Mouse (Mus musculus) kidney, adult 9 months (tissue): Measurements from ENCODE around the gene Gm47955.
A peak's percentile ranks its signal among the peaks of the same experiment; 100 is the strongest.
"Not testable (repeated sequence)": the region's sequence is repeated elsewhere in the genome, so short reads cannot be mapped to it uniquely, and the experiment has no call there.

Experiments used
- DNase-seq: peaks from one replicate; pipeline ENCODE4 v3.0.0; 2022

Gene Gm47955

DNA sequence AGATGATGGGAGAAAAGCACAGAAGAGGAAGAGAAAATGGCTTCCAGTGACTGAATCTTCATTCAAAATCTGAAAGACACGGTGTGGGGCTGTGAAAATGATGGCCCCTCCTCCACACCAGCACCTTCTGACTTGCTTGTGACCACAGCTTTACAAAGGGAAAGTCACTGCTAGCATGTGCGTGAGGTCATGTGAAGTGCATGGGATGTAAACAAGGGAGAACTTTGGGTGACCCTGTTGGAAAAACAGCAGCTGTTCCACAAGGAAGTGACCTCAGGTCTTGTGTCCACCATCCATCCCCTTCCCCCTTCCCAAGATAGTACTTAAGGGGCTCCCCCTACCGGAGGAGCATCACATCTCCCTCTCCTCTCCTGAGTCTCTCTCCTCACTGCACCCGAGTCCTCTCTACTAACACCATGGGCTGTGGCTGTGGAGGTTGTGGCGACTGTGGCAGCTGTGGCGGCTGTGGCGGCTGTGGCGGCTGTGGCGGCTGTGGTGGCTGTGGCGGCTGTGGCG, at the start of gene Gm47955:
Gene Gm47955, plus strand, starts transcription at position 417 of the 516 bp plus-strand sequence.
- no peak for DNase-seq

DNA sequence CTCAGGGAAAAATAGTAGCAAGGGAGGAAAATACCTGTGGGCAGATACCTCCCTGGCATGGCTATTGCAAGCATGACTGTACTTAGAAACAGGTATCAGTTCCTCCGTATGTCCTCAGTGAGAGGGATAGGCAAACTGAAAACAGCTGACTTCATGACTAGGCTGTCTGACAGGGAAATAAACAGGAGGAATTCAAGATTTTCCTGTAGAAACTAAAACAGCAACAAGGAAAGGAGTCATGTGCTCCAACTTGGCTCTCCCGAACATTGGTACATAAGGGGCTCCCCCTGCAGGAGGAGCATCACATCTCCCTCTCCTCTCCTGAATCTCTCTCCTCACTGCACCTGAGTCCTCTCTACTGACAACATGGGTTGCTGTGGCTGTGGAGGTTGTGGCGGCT, 47.1 kb upstream of the Gm47955 start, which contains the start of gene A030005L19Rik:
Gene A030005L19Rik, plus strand, starts transcription at position 301 of the 400 bp plus-strand sequence.
- peak; percentile 24 for DNase-seq

DNA sequence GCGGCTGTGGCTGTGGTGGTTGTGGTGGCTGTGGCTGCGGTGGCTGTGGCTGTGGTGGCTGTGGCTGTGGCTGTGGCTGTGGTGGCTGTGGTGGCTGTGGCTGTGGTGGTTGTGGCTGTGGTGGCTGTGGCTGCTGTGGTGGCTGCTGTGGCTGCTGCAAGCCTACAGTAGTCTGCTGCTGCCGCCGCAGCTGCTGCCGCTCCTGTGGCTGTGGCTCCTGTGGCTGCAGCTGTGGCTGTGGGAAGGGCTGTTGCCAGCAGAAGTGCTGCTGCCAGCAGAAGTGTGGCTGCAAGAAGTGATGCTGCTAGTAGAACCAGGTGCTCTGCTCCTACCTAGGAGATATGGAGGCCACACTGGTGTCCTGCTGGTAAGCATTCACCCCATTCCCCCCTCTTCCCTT, 46.7 kb upstream of the Gm47955 start:
- not testable (repeated sequence) for DNase-seq

DNA sequence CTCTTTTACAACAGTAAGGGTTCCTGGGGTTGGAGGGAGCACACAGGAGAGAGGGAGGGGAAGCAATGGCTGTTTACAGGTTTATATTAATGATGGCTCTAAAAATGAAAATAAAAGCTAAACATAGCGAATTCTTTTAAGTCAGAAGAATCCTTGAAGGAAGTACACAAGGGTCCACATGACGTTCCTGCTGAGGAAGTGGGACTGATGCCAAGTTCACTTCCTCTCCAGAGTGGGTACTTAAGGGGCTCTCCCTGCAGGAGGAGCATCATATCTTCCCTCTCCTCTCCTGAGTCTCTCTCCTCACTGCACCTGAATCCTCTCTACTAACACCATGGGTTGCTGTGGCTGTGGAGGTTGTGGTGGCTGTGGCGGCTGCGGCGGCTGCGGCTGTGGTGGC, 35.4 kb upstream of the Gm47955 start, which contains the start of gene A030014E15Rik:
Gene A030014E15Rik, plus strand, starts transcription at position 268 of the 400 bp plus-strand sequence.
- no peak for DNase-seq

DNA sequence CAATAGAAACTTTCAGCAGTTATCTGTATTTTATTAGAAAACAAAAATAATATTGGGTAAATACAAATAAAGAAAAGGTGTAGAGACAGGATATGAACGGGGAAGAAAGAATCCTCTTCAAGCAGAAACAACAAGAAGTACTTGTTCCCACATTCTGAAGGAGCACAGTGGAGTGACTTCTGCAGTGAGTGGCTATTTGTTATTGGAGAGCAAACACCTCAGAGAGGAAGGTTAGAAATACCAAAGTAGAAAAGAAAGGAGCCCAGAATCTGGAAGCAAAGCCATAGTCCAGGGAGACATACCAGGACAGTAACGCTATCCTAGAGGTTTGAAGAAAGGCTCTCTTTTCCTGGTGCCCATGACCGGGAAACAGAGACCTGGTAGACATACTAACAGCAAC, 29.5 kb upstream of the Gm47955 start:
- not testable (repeated sequence) for DNase-seq

DNA sequence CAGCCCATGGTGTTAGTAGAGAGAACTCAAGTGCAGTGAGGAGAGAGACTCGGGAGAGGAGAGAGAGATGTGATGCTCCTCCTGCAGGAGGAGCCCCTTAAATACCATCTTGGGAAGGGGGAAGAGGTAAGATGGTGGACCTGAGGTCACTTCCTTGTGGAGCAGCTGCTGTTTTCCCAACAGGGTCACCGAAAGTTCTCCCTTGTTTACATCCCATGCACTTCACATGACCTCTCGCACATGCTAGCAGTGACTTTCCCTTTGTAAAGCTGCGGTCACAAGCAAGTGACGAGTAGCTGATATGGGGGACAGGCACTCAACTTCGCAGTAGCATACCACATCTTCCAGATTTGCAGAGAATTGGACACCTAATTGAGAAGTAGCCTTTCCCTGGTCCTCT, 28.8 kb upstream of the Gm47955 start, which contains the start of gene Gm6217:
Gene Gm6217, minus strand, starts transcription at position 74 of the 400 bp plus-strand sequence.
- not testable (repeated sequence) for DNase-seq

DNA sequence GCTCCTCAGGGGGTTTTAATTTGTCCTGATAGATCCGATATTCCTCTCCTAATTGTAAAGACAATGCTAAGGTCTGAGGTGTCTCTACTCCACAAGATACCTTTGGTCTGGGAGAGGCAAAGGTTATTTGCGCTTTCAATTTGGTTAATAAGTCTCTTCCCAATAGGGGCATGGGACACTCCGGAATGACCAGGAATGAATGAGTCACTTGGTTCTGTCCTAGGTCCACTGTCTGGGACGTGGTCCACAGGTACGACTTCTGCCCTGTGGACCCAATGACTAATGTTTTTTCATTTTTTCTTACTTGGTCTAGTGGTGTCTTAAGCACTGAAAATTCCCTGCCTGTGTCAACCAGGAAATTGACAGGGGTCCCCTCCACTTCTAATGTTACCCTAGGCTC, 21.4 kb upstream of the Gm47955 start:
- DNase-seq, result peak; percentile 88

DNA sequence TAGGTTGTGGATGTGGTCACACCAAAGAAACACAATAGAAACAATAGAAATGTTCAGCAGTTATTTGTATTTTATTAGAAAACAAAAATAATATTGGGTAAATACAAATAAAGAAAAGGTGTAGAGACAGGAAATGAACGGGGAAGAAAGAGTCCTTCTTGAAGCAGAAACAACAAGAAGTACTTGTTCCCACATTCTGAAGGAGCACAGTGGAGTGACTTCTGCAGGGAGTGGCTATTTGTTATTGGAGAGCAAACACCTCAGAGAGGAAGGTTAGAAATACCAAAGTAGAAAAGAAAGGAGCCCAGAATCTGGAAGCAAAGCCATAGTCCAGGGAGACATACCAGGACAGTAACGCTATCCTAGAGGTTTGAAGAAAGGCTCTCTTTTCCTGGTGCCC, 17.6 kb upstream of the Gm47955 start:
- DNase-seq, result not testable (repeated sequence)

DNA sequence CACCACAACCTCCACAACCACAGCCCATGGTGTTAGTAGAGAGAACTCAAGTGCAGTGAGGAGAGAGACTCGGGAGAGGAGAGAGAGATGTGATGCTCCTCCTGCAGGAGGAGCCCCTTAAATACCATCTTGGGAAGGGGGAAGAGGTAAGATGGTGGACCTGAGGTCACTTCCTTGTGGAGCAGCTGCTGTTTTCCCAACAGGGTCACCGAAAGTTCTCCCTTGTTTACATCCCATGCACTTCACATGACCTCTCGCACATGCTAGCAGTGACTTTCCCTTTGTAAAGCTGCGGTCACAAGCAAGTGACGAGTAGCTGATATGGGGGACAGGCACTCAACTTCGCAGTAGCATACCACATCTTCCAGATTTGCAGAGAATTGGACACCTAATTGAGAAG, 16.8 kb upstream of the Gm47955 start, which contains the start of gene A030003K21Rik:
Gene A030003K21Rik, minus strand, starts transcription at position 94 of the 400 bp plus-strand sequence.
- not testable (repeated sequence) for DNase-seq

DNA sequence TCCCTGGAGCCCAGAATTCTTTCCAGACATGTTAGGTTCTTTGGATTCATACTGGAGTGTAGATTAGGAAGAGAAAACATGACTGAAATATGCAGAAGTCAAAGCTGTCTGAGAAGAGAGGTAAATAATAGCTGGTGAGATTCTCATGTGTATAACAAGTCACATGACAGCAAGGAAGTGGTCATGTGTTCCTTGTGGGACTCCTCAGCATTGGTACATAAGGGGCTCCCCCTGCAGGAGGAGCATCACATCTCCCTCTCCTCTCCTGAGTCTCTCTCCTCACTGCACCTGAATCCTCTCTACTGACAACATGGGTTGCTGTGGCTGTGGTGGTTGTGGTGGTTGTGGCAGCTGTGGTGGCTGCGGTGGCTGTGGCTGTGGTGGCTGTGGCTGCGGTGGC, 14.1 kb upstream of the Gm47955 start:
- not testable (repeated sequence) for DNase-seq

DNA sequence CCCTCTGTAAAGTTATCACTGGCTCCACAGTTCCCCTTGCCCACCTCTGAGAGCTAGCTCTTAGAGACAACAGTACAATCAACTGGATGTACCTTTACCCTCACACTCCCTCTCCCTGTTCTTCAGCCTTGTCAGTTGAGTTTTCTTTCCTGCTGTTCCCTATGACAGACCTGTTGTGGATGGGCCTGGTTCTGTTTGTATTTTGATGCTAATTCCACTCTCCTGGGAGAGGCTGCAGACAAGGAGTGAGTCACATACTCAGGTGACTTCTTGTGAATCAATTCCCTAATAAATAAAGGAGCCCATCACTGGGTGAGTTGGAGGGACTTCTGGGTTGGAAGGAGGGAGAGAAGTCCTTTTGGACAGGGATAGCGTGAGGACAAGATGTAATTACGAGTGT, 11.5 kb upstream of the Gm47955 start:
- DNase-seq, result no peak

DNA sequence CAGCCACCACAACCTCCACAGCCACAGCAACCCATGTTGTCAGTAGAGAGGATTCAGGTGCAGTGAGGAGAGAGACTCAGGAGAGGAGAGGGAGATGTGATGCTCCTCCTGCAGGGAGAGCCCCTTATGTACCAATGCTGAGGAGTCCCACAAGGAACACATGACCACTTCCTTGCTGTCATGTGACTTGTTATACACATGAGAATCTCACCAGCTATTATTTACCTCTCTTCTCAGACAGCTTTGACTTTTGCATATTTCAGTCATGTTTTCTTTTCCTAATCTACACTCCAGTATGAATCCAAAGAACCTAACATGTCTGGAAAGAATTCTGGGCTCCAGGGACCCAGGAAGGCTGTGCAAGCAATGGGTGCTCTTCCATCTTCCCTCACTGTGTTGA, 4.2 kb upstream of the Gm47955 start, which contains the start of gene Gm7544:
Gene Gm7544, minus strand, starts transcription at position 101 of the 400 bp plus-strand sequence.
- DNase-seq, result not testable (repeated sequence)

DNA sequence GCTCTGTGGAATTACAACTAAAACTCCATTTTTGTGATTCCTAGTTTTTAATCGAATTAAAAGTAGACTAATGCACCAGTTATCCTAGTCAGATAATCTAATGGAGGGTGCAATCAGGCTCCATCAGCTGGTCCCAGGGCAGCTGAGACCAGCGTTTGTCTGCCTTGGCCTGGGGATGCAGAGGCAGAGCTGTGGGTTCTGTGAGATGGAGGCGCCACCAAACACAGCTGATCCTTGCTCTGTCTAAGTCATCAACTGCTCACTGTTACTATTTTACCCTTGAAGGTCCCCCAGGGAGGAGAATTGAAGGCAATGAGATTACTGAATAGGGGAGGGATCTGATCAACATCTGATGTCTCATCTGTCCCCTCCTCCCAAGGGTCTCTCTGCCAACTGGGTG, 6.3 kb downstream of the Gm47955 start:
- DNase-seq, result no peak

DNA sequence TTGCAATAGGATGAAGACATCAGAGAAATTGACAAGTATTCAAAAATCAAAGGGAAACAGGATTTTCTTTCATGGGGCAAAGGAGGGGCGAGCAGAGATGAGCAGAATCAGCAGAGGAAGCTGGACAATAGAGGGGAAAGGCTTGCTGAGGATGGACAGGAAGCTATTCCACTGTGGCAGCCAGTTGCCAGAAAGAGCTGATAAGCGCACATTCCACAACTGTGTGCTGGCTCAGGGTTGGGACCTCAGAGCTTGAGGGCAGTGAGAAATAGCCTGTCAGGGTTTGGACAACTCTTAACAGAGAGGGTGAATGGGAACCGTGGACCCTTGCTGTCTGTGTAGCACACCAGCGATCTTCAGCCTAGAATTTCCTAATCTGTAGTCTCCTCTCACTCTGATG, 12.0 kb downstream of the Gm47955 start:
- DNase-seq, result peak; percentile 23

DNA sequence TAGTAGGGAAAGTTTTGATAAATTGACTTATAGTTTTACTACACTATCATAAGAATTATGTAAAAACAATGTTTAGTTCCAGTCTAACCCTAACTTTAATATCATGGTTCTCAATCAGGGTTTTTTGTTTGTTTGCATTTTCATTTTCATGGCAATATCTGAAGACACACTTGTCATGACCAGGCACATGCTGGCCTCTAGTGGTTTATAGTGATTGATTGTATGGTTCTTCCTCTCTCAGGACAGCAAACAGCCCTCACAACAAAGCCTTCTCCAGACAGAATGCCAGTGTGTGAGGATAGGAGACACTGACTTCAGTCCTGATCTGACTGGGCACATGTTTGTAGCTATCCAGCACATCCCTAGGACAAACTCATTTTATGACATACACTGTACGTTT, 13.2 kb downstream of the Gm47955 start:
- DNase-seq, result peak; percentile 35

DNA sequence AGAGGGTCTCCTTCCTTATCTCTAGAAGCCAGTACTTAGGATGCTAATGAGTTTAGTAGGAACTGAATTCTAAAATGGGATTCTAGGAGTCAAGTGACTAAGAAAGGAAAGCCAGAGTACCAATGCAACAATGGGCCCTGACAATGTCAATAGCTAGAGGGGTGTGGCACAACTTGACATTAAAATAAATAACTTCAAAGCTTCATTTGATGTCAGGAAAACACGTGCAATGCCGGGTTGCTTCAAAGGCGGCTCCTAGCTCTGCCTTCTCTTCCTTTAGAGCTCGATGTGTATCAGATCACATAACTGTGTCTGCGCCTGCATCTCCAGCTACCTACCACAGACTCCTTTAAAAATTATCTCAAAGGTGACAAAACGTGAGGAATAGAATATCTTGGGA, 13.8 kb downstream of the Gm47955 start:
- no peak for DNase-seq

DNA sequence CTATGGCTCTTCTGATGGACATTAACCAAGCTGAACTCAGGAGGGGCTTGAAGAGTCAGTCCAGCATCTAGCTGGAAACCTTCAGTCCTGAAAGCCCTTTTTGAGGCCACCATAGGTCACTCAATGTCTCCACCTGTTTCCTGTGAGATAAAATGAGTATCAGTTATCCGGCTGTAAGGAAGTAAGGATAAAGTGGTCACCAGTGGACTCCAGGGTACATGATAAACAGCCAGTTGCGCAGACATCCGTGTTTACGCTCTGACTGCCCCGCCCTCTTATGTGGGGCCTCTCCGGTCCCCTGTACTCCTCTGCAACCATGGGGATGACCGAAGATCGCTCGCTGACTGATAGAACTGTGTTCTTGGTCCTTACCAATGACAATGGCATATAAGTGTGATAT, 14.3 kb downstream of the Gm47955 start:
- no peak for DNase-seq

DNA sequence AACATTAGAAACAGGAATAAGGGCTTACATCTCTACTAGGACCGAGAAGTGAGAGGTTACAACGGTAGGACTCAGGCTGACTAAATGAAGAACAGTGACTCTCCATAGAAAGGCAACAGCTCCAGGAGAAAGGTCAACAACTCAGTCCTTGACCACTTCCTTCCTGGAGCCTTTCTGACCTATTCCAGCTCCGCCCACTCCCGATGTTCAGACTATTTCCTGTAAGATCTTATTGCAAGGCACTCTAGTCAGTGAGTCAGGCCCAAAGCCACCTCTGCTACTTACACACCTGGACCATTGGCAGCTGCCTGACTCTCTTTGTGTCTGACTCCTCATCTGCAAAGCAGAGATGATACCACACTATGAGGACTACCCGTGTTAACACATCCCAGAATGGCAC, 15.7 kb downstream of the Gm47955 start:
- DNase-seq, result peak; percentile 32

DNA sequence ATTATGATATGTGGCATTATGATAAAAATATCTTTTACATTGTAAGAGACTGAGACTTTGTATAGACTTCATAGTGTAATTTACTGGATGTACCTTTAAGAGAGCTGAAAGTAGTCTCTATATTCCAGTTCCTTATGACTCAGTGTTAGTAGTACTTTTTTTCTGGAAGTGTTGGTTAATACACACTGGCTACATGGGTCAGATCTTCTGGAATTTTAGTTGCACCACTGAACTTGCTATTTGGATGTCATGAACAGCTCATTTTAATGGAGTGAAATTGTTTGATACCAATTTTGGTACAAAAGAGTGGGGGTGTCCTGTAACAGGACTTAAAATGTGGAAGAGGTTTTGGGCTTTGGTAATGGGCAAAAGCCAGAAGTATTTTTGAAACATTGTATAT, 17.8 kb downstream of the Gm47955 start:
- no peak for DNase-seq

DNA sequence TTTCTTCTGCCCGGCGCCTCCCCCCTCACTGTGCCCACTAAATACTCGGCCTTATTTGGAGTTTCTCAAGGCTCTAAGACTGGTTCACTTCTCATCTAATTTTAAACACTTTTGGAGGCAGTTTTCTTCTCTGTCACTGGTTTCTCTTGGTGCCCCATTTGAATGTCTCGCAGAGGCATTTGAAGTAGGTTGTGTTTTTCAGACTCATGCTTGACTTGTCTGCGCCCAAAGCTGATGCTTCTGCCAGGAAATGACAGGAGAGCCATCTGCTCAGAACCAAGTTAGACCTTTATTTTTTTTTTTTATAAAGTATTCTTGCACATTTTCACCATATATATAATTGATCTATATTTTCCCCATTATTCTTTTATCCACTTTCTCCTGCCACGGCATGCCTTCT, 26.7 kb downstream of the Gm47955 start:
- no peak for DNase-seq

DNA sequence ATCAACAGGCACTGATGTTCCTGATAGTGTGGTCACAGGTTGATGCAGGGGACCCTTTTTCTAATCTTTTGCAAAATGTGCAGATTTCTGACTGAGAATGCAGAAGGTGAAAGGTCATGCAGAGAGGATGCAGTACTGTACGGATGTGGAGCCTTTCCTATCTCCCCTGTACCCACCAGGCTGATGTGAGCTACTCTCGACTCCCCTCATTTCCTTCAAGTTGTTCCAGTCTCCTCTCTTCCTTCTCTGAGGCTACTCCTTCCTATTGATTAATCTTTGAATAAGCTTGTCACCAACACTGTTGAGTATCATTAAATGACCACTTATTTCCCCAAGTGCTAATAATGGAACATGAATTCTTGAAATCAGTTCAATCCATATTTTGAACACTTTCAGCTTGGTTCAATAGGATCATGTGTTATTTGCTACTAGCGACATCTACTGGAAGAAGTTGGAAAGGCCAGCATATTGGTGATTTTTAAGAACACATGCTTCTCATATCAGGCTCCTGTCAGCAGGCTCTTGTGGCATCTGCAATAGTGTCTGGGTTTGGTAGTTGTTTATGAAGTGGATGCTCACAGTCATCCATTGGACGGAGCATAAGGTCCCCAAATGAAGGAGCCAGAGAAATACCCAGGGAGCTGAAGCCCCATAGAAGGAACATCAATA, 27.6 kb downstream of the Gm47955 start:
- peak; percentile 84 for DNase-seq

DNA sequence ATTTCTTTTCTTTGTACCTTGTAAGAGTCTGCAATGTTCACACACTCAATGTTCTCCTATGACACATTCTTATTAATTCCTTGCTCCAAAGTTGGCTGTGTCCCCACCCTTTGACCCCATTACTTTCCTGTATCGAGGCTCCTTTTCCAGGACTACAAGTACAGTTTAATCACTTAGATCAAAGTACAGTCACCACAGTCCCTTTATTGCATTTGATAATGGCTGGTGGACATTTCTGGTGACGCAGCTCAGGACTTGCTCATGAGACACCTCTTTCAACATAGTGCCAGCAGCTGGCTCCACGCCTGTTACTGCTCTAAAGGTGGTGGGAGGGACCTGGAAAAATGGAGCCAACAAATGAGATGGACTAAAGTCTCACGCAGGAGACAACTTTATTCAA, 31.0 kb downstream of the Gm47955 start:
- peak; percentile 78 for DNase-seq

DNA sequence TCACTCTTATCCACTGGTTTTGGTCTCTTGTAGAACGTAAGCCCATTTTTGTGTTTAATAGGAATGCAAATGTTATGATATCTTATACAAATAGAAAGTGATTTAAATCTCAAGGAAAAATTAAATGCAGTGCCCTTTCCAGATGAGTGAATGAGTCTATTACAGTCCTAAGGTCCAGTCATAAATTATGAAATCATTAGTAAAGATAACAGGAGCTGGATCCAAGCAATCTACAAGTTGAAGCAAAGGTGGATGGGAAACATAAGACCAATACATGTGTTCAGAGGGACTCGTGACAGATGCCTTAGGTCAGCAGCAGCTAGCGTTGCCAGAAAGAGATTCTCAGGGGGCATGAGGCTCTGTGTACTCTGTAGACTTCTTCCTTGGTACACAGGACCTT, 31.5 kb downstream of the Gm47955 start:
- DNase-seq, result peak; percentile 11

DNA sequence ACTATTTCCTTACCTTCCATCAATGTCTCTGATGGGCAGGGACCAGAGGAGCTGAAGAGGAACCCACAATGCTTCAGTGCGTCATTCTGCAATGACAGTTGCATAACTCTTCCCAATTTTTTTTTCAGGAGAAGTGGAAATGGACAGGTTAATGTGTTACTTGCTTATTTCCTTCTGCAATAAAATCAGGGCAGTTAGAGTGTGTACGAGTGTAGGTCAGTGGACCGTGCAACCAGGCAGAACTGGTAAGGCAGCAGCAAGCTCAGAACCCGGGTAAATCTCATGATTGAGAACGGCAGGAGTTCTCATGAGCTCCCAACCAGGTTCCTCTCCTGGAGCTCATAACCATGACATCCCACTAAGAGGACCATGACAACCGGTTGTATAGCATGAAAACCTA, 32.0 kb downstream of the Gm47955 start:
- peak; percentile 88 for DNase-seq

DNA sequence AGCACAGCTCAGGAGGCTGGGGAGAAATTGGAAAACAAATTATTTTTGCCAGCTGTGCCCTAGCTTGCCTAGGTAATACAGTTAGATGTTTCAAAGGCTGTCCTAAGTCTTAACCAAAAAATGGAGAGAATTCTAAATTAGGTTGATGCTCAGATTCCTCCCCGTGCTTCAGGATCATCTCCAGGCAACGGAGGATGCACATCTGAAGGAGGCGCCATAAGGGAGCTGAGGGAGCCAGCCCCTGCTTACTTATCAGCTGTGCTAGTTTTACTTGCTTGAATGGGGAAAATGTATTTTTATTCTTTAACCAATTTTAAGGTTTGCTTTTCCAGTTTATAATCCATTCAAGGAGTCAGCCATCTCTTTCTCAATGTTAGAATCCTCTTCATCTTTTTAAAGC, 33.9 kb downstream of the Gm47955 start:
- DNase-seq, result no peak
